Mouse (Mus musculus) 3T3-L1 (cell line): ENCODE results near the gene Zbp1.

Source experiments
- DNase-seq: peaks from one replicate; pipeline ENCODE4 v3.0.0-alpha.2; 2015; ENCODE audit warnings: low read depth, low spot score

Gene Zbp1

DNA sequence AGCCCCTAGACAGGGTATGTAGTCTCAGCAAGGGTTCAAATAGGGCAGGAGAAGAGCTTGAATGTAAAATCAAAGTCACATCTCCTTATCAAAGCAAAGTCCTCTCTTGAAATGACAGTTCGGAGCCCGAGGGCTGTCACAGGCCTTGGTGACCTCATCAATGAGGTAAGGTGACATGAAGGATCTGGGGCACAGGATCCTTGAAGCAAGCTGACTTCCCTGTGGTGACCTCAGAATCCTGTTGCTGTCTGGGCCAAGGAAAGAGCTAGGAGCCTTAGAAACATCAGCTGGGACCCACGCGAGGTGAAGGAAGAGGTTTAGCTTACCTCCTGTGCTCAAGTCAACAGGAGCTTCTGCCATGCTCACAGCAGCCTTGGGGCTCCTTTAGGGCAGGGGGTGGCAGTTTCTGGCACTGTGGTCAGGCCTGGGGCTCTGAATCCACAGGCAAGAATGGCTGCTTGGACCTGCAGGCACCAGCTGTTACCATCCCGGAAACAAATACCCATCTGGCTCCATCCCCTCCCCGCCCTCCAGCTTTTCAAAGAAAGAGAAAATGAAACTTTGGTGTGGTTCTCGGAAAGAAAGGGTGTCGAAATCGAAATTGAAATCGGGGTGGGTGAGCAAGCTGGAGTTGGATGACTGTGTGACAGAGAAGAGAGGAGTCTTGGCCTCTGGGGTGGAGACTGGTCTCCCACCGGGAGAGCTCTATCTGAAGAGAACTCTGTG is at the start of gene Zbp1:
TSS of gene Zbp1 (minus strand) at position 508 of the 726 bp plus-strand sequence.
- DNase-seq, result peak; percentile 27

DNA sequence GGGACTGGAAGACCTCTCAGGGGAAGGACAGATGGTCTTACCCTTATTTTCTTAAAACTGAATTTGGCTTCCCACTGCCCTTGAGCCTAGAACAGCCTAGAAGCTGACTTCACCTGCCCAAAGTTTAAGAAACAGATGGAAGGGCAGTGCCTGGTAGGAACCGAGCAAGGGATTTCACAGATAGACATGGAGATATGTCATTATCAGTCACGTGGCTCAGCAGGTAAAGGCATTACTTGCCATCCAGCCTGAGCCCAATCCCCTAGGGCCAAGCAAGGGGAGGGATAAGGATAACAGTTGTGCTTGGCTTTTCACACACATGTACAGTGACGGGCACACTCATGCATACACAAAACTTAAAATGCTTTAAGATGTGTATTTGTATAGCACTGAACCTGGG is 48.8 kb upstream of the Zbp1 start:
- DNase-seq, result no peak

DNA sequence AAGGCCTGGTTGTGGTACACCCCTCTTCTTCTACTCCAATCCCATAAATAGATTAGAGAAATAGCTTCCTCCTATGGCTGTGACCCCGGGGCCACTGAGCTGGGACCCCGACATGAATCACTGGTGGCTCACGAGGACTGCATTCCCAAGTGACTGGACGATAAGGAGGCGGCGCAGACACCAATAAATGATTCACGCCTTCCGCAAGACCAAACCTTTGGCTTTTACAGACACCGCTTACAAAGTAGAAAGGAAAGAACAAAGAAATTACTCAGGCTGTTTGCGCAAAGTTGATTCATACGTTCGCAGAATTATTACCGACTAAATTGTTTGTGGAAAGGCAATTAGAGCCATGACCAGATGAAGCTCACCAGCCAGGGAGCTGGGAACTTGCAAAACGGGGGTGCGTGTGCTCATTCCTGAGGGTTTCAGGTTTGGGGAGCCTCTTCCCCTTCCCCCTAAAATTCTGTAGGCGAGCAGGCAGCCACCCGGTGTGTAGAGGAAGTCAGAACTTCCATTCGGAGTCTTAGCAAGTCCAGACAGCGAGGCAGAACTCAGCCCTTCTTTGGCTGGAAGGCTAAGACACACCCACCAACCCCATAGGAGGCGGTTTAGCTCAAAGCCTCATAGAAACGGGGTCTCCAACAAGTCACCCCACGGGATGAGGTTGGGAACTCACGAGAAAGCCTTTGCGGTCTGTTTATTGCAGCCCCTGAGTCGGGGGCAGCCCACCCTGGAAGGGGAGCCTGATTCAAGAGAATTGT is 47.8 kb upstream of the Zbp1 start:
- DNase-seq, result peak; percentile 74

DNA sequence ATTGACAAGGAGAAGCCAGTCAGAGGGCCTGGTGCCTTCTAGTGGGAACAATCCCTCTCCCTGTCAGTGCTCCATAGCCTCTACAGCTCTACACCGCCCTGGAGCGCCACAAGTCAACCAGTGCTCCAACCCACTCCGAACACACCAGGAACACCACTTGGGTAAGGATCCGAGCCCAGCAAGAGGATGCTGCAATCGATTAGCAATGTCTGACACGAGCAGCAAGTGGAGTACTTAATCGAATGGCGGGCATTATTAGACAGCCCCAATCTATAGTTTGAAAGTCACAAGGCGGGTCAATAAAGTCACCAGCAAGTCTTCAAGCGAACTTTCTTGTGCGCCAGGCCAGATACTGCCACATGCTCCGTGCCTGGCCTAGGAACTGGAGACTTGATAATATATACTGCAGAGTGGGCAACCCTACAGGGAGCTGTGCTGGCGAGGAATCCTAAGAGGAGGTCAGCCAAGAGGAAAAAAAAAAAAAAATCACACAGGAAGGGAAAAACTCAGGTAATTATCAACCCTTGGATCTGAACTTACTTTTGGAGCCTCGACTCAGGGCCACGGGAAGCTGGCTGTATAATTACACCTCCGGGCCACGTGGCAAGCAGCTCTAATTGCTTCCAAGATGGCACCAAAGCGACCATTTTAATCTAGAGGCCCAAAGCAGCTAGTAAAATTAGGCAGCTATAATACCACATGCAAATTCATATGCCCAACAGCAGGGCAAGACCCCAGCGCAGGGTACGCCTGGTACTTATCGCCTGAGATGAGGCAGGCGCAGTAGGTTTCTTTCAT is 46.9 kb upstream of the Zbp1 start:
- no peak for DNase-seq

DNA sequence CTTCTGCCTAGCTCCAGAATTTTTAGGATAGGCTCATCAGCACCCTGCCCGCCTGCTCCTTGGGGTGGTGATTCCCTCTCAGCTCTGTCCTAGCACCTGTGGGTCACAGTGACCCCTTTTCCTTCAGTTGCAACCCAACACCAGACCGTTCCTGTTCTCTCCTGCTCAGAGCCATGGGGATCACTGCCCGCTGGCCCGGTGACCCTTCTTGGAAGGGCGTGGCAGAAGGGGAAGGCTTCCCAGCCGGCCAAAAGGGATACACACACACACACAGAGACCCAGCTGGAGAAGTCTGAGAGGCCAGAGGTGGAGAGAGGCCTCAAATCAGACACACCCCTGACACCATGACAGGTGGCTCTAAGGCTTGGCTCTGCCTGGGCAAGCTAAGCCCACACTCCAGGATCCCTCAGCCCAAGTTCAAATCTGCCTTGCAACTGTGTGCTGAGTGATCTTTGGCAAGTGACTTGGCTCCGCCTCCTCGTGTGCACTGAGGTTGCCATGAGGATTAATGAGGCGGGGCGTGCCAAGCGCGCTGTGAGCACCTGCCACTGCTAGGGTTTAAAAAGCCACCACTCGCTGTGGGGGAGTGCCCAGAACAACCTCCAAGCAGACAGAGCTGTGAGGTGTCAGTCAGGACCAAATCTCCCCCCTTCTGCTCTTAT is 45.9 kb upstream of the Zbp1 start:
- DNase-seq, result peak; percentile 50

DNA sequence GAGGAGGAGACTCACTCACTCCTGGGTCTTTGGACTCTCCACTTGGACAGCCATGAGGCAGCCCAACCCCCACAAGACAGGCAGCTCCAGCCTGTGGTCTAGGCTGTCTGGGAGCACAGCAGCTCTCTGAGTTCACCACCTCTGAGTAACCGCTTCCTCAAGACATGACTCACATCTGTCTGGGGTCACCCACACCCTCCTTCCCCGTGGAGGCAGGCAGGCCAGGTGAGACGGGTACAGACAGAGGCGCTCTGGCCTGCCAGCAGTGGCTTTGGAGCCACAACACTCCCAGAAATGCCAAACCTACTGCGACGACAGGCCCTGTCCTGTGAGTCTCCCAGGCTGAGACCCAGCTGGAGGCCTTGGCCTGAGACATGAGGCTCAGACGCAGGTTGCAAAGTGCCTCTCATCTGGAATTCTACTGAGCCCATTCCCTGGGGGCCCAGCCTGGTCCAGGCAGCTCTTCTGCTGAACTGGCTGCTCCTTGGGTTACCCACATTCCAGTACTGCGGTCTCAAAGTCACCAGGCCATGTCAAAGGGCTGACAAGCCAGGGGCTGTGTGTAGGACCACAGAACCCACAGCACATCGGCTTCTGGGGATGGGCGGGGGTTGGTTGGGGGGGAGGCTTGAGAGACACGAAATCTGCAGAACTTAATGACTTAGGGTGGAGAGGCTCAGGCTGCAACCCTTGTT is 45.1 kb upstream of the Zbp1 start:
- peak; percentile 95 for DNase-seq

DNA sequence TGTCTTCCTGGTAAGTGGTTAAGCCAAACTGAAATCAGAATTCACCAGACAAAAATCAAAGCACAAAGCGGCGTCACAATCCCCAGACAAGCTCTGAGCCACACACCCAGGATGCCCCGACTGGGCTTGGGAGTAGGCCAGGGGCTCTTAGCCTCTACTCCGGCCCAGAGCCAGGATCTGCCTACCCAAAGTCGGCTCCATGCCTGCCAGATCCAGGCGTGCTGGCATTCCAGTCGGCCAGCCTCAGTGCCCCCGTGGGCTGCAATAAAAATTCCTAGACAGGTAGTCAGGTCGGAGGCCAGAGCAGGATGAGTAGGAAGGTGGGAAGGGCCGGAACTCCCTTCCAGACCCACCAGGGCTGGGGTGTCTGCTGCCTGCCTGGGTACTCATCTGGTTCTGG is 42.8 kb upstream of the Zbp1 start:
- peak; percentile 78 for DNase-seq

DNA sequence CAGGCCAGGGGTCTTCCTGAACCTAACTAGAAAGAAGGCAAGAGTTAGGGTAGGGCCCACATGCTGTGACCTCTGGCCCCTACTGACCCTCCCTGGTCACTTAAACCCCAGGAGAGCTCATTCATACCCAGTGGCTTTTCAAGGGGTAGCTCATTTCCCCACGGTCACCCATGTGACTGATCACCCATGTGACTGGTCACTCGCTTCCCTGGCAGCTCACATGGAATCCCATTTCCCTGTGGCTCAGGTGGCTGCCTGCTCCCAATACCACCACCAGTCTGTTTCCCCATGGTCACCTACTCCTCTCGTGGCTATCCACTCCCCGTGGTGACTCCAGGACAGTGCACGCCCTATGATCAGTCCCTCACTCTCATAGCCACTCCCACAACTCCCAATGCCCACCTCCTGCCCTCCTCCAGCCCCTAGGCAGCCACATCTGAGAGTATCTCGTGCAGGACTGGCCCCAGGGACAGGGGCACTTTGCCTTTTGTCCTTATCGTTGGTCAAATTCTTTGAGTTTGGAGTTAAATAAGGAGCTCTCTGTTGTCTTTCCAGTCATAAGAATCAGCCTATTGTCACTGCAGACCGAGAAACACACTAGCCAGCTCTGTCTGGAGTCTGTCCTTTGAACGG is 39.9 kb upstream of the Zbp1 start:
- DNase-seq, result peak; percentile 43

DNA sequence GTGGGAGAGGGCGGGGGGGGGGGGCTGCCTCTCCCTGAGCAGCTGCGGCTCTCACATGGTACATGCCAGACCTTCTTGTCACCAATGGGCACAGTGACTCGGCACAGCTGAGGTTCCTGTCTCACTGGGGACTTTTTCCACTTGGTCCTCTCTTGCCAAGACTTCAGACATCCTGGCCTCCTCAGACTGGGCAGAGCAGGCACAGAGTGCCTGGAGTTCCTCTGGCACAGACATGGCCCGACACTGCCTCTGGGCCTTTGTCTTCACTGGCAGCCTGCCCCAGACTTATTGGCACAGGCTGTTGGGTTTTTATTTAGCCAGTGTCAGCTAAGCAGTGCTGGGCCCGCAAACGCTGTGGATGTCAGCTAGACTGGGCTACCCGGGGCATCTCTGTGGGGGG is 38.9 kb upstream of the Zbp1 start:
- peak; percentile 95 for DNase-seq

DNA sequence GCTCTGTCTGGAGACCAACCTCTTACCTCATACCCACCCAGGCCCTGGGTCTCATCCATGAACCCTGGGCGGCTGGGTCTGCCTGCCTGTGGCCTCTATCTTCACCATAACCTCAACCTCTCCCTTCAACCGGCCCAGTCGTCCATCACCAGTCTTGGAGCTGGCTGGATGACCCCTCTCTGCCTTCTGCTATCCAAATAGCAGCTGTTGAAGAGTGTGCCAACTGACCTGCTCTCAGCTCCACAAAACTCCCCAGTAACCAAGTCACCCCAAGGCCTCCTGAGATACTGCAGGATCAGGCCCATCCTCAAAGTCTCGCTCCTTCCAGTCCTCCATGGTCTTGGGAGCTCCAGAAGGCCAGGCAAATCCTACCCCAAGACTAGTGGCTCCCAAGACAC is 37.8 kb upstream of the Zbp1 start:
- DNase-seq, result no peak

DNA sequence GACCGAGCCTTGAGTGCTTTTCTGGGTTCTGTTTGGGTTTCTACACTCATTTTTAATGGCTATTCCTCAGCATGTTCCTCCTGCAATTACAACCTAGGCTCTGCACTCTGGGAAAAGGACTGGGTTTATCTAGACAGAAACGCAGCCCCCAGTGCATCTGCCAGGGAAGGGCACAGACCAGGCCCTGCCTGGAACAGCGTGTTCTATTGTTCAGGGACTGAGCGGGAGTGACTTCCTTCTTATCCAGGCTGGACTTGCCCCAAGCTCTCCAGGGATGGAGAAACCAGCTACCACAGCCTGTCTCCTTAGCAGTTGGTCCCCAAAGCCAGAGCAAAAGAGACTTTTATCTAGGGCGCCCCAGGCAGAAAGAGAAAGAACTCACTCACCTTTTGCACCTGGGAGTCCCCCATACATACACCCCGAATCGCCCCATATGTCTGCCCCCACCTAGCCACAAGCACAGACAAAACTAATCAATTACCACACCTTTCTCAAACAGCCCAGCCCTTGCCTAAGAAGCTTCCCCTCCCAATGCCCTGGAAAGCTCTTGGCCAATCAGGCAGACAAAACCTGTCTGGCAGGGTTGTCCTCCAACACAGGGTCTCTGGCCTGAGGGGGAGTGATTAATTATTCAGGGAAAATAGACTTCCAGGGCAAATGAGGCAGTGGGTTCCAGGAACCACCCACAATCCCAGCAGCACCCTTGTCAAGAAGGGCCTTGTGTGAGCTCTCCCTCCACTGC is 37.3 kb upstream of the Zbp1 start:
- DNase-seq, result no peak

DNA sequence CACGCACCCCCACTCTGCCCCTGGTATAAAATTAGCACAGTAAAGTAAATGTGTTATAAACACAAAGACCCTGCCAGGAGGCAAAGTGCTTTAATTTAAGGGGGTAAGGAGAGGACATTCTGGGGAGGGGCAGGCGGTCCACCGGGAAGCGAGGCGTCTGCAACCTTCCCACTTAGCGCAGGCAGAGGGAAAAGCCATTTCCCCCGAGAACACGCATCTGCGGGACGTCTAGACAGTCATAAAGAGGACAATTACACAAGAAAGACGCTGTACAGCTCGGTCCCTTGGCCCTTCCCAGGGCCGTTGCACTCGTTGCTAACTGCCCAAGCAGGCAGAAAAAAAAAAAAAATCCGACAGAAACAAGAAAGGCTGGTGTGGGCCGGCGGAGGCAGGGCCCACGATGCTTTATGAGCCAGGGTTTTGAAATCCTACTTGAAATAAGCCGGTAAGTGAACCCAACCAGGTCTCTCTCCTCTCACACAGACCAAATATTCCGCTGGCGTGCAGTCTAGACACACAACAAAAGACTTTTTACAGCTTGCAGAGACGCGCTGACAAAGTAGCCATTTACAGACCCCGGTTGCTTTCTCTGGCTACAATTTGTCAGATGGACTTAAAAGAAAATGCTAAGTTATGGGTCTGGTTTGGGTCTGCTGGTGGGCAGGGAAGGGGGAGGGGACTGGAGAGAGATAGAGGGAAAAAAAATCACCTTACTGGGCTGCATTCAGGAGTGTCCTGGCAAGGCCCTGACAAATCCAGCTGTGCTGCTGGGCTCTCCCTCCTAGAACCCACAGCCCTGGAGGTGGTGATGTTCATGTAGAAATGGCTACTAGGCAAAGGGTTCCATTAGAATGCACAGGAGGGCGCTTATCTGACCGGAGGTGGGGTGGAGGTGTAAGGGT is 35.3 kb upstream of the Zbp1 start:
- no peak for DNase-seq

DNA sequence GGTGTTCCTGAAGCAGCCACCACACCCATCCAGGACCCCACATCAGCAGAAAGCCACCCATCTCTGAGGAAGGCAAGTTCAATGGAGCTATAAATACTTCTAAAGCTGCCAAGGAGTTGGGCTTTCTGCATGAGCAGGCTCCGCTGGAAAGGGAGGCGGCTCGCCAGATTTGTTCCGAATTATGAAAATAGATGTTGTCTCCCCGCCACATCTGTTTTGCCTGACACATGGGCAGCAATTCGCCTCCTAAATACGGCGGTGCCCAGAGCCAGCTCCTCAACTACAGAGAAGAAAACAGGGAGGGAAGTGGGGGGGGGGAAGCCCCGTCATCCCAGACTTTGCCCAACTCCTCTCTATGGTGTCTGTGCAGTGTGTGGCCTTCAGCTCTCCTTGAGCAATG is 33.0 kb upstream of the Zbp1 start:
- no peak for DNase-seq

DNA sequence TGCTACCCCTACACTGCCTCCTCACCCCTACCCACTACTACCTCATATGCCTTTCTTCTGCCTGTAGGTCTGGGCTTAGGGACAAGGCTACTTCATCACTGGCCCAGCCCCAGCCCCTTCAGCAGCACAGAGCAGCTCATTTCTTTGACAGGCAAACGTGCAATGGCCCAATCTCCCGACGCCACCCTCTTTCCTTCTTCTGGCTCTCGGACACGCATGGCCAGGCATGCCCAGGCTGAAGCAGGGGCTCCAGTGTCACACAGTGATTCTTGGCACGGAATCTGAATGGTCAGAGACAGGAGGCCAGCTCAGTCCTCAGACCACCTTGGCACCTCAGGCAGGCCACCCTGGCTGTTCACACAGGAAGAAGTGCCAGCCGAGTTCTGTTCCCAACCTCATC is 32.4 kb upstream of the Zbp1 start:
- no peak for DNase-seq

DNA sequence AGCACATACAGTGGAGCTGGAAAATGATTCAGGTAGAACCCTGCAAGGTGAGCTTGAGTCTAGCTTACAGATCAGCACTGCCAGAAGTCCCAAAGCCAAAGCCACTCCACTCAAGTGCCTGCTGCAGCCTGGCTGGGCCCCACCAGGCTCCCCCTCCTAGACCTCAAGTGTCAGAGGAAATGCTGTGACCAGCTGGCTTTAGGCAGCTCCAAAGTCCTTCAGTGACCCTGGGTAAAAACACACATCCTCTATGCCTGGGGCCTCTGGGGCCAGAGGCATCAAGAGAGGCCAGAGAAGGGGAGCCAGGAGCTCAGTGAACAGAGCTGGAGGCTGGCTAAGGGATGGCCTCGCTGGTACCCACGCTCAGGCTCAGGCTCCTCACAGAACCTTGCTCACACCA is 31.7 kb upstream of the Zbp1 start:
- DNase-seq, result peak; percentile 20

DNA sequence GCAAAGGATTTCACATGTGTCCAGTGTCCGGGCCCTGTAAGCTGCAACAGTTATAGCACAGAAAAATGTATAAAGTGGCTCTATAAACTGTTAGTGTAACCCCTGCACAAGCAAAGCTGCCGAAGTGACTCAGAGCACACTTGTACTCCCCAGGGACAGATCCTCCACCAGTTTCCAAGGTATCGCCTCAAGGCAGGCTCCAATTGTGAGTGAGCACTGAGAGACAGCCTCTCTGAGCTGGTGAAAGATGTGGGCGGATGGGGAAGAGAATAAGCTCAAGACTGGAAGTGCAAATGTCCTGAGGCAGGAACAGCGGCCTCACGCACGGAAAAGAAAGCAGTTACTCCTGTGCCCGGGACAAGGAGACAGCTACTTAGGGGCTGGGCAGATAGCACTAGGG is 31.2 kb upstream of the Zbp1 start:
- DNase-seq, result peak; percentile 79

DNA sequence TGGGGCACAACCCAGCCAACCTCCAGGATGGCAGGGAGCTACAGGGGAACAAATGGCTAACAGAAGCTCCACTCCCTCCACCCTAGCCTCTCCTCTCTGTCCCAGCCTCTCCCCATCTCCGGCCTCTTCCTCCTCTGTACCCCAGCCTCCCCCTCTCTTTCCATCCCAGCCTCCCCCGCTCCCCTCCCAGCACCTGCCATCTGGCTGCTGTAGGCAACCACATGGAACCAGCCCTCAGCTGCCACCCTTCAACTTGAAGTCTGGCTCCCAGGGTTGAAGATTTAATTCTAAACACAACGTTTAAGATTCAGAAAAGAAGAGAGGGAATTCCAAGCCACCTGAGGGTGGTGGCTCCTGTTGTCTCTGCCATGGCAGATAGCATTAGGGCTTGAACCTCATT is 30.7 kb upstream of the Zbp1 start:
- no peak for DNase-seq

DNA sequence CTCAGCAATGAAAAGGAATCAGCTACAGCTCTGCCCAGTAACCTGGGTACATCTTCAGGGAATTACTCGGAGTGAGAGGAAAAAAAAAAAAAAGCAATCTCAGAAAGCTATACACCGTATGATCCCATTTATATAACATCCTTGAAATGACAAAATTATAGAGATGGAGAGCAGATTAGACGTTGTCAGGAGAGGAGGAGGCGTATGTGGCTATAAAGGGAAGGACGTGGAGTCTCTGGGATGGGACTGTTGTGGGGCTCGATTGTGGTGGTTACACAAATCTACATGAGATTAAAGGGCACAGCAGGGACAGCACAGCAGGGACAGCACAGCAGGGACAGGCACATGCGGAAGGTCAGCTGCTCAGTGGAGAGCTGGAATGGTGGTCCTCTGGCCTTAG is 30.1 kb upstream of the Zbp1 start:
- DNase-seq, result no peak

DNA sequence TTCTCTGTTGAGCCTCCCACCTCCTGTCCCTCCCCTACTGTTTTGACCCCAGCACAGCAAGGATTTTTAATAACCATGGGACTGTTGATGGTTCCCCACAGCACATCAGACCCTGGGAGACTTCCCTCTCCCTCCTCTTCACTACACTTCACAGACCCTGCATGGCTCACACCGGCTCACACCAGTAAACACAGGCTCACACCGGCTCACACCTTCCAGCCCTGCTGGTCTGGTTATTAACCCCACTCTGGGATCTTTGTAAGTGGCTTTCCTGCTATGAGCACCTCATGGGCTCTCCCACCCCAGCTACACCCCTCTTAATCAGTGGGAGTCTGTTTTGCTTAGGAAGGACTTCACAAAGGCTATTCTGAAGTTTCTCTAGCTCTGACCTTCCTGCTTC is 29.2 kb upstream of the Zbp1 start:
- DNase-seq, result no peak
